Mouse (Mus musculus): ENCODE measurements around the gene Tex261. TPM values are rescaled to one million over a fixed set of nuclear protein-coding genes. Genes with fewer than 3 reads are reported as not detected.

Tex261 gene
- polyA plus RNA-seq (2012; rRNA removed; ENCODE audit: low replicate concordance): 129 and 163 TPM in 2 replicates

DNA sequence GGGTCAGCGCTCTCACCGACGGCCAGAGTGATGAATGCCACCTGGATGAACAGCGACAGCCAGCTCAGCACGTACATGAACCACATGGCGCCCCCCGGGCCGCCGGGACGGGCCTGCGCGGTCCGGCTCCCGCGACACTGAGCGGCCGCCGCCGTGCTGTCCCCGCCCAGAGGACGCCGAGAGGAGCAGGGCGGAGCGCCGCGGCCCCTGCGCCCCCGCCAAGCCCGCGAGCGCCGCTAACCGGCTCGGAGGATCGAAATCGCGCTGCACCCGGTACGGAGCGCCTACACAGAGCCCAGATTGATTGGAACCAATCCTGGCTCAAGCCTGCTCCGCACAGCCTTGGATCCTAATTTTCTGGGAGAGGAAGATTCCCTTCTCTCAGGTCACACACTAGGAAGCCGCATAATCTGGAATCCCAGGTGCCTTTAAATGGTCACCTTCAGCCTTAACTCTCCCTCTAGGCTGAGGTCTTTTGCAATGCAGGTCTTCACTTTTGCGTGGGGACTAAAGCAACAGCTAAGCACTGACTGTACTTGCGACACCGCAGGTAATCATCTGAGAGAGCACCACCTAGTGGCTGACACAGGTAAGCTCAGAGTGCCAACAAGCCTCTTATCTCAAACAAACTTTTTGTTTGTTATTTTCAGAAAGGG, at the start of gene Tex261:
Tex261 (minus strand) TSS at position 176 of the 656 bp plus-strand sequence.

DNA sequence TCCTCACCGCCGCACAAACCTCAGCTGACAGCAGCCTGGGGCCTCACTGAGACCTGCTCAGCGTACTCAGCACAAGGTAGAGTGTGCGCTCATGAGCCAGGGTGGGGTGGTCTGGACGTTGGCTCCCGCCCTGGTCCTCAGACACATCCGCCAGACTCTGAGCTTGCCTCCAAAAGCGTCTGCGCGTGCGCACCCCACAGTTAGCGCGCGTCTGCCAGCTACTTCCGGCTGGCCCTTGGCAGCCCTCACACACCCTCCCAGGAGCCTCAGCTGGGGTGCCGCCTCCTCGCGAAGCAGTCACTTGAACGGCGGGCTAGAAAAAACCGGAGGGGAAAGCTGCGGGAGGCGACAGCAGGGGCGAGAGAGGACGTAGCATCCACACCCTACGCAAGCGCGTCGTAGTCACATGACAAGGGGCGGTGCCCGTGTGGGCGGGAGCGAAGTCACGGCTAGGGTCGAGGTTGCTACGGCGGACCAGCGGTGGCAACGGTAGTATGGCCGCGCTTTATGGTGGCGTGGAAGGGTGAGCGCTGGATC, 19.2 kb upstream of the Tex261 start, which contains the start of gene Nagk:
Nagk (plus strand) TSS at position 223 of the 537 bp plus-strand sequence.

DNA sequence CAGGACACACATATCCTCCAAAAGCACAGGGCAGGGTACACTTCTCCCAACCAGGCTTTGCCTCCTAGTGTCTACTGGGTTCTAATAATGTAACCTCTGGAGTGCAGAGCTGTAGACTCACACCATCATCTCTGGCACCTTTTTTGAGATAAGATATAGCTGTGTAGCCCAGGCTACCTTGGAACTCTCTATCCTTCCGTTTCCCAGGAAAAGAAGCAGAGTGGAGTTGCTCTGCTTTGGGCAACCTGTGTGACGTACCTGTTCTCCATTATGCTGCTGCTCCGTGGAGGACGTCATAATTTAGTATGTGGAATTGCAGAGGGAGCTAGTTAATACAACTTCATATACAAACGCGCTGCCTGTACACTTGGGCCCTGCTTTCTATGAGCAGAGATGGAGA, 13.3 kb downstream of the Tex261 start, which contains the start of gene Ankrd53:
Ankrd53 (plus strand) TSS at position 301 of the 400 bp plus-strand sequence.

DNA sequence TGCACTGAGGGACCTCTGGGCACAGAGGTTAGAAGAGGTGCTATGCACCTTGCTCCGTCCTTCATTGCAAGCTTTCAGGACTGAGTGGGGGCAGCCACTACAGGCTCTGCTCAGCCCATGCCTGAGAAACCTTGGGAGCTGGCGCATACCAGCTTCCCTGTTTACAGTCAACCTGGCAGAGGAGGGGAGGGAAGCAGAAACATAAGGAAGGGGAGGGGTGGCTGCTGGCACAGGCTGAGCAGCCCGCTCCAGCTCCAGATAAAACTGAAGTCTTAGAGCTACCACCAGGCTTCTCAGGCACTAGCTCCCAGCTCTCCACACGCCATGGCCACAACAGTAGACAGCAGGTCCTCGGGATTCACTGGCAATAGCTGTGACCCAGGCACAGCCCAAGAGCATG, 32.9 kb downstream of the Tex261 start, which contains the start of gene Atp6v1b1:
Atp6v1b1 (plus strand) TSS at position 230 of the 400 bp plus-strand sequence.

Other genes with a start within 250 kb of the Tex261 start
- 37.2 and 899 TPM in 2 replicates for gene Actg2, start 239.5 kb downstream of the Tex261 start, polyA plus RNA-seq (2012; rRNA removed; ENCODE audit: low replicate concordance)
- gene Stambp, start 203.1 kb downstream of the Tex261 start, polyA plus RNA-seq (2012; rRNA removed; ENCODE audit: low replicate concordance): 21.4 TPM in 2 replicates
- not detected in 2 replicates for gene Clec4f, start 119.6 kb downstream of the Tex261 start, polyA plus RNA-seq (2012; rRNA removed; ENCODE audit: low replicate concordance)
- gene Cd207, start 98.0 kb downstream of the Tex261 start, polyA plus RNA-seq (2012; rRNA removed; ENCODE audit: low replicate concordance): 0.07 TPM in 1 of 2 replicates, not detected in the other
- not detected in 2 replicates for gene Vax2, start 64.5 kb downstream of the Tex261 start, polyA plus RNA-seq (2012; rRNA removed; ENCODE audit: low replicate concordance)
- not detected in 2 replicates for gene Atp6v1b1, start 32.8 kb downstream of the Tex261 start, polyA plus RNA-seq (2012; rRNA removed; ENCODE audit: low replicate concordance)
- gene Ankrd53, start 13.2 kb downstream of the Tex261 start, polyA plus RNA-seq (2012; rRNA removed; ENCODE audit: low replicate concordance): not detected in 2 replicates
- 31.9 and 33.2 TPM in 2 replicates for gene Nagk, start 19.2 kb upstream of the Tex261 start, polyA plus RNA-seq (2012; rRNA removed; ENCODE audit: low replicate concordance)
- 12.0 and 14.2 TPM in 2 replicates for gene Paip2b, start 55.9 kb upstream of the Tex261 start, polyA plus RNA-seq (2012; rRNA removed; ENCODE audit: low replicate concordance)
- 13.2 and 14.7 TPM in 2 replicates for gene Zfp638, start 91.3 kb upstream of the Tex261 start, polyA plus RNA-seq (2012; rRNA removed; ENCODE audit: low replicate concordance)
- gene Dysf, start 232.8 kb upstream of the Tex261 start, polyA plus RNA-seq (2012; rRNA removed; ENCODE audit: low replicate concordance): 34.3 and 56.9 TPM in 2 replicates

Measured in subcutaneous adipose tissue, adult 2 months (tissue).